Mouse (Mus musculus) forebrain, embryonic 10.5 days (tissue): ENCODE measurements at regions not wholly inside any gene's neighbourhood (a gene's known extent, or its start where the extent isn't known, plus 50 kb on each side); places are given as distances from the start of the nearest gene placed in this dataset.
A peak's percentile ranks its signal among the peaks of the same experiment; 100 is the strongest.

Source experiments
- DNase-seq: peaks from one replicate; pipeline ENCODE4 v3.0.0-alpha.2; 2017; ENCODE audit warnings: low spot score; ENCODE audit errors: extremely low spot score
- H3K27ac ChIP-seq: fragments of 300-500 bp; sonication (generic); 2 replicates; pipeline ENCODE4 v1.5.1; 2016; ENCODE audit warnings: mild to moderate bottlenecking
- H3K27me3 ChIP-seq: fragments of 300-500 bp; sonication (generic); 2 replicates; pipeline ENCODE4 v1.6.1; 2016; ENCODE audit warnings: mild to moderate bottlenecking; ENCODE audit not compliant: poor library complexity, severe bottlenecking
- H3K36me3 ChIP-seq: fragments of 300-500 bp; sonication (generic); replicated peaks from 2 replicates; pipeline ENCODE4 v1.6.1; 2016; ENCODE audit warnings: mild to moderate bottlenecking, moderate library complexity
- H3K4me1 ChIP-seq: fragments of 300-500 bp; sonication (generic); 2 replicates; pipeline ENCODE4 v1.6.1; 2016
- H3K4me3 ChIP-seq: fragments of 300-500 bp; sonication (generic); 2 replicates; pipeline ENCODE4 v1.5.1; 2016; ENCODE audit warnings: mild to moderate bottlenecking, moderate library complexity
- H3K9me3 ChIP-seq: fragments of 300-500 bp; sonication (generic); 2 replicates; pipeline ENCODE4 v1.6.1; 2016; ENCODE audit warnings: mild to moderate bottlenecking, moderate library complexity
- WGBS: fragments of 180-500 bp; shearing (Covaris S2); methylation state at CpG from one replicate; pipeline ENCODE4 v1.1.7; 2016; 5-methylcytosine and 5-hydroxymethylcytosine counted together

DNA sequence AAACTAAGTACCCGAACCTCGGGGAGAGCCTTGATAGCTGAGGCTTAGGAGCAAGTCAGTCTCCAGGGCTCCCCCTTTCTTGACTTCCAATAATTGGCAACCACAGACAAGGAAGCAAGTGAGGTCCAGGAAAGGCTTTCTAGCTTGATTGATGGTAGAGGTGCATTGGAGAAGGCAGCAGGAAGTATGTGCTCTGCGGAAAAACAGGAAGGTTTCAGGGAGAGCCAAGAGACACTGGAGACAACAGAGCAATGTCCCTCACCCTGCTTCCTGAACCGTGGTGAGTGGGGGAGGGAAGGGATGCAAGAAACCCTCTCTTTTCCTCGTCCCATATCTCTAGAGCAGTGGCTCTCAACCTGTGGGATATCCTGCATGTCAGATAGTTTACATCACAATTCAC, 115.9 kb upstream of the Smyd2 start:
- 44% methylated on average over 5 of the region's 5 CpGs for WGBS
- Histone ChIP-seq H3K27me3 (peaks cover 9% of the 10 kb centered on the region; the same call in 1 of the 2 replicates), H3K9me3 (no peaks in the 10 kb centered on the region), H3K27ac (no peak overlapping the region), H3K4me1 (peaks cover 34% of the 10 kb centered on the region), H3K4me3 (no peak overlapping the region), H3K36me3 (no peaks in the 10 kb centered on the region)
- no peak for DNase-seq

DNA sequence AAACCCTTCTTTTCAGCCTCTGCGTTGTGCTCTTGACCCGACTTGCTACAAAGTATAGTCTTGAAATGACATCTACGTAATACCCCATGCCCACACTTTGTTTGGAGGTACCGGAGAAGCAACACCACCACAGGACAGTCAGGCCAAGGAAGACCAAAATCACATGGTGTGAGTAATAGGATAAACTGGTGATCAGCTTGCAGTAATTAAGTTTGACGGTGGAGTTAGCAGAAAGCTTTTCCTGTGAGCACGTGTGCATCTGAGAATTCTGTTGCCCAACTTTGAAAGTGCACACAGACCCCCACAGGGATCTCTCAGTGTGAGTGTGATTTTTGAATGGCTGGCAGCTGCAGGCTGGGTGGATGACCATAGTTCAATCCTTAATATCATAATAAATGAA, 114.6 kb upstream of the Smyd2 start:
- Histone ChIP-seq H3K27ac (no peak overlapping the region), H3K4me3 (no peak overlapping the region), H3K36me3 (no peaks in the 10 kb centered on the region), H3K4me1 (peaks cover 34% of the 10 kb centered on the region), H3K9me3 (no peaks in the 10 kb centered on the region), H3K27me3 (0 out of 2 replicates have a peak, but pooled peaks cover 5% of the 10 kb centered on the region)
- 49% methylated on average over 6 of the region's 6 CpGs for WGBS
- no peak for DNase-seq

- Histone ChIP-seq H3K27ac (no peak overlapping the region), H3K36me3 (no peaks in the 10 kb centered on the region), H3K4me3 (no peak overlapping the region), H3K9me3 (no peaks in the 10 kb centered on the region), H3K4me1 (peaks cover 34% of the 10 kb centered on the region), H3K27me3 (0 out of 2 replicates have a peak, but pooled peaks cover 5% of the 10 kb centered on the region)
- DNase-seq: no peak
- 94% methylated on average over 11 of the region's 11 CpGs for WGBS
Measured at GRCm38 (mm10) chr1:190035935-190036334, 113.8 kb upstream of the Smyd2 start.

GRCm38 (mm10) chr1:190034091-190034490, 111.9 kb upstream of the Smyd2 start:
- Histone ChIP-seq H3K4me3 (no peak overlapping the region), H3K27ac (no peak overlapping the region), H3K4me1 (peaks cover 34% of the 10 kb centered on the region), H3K9me3 (no peaks in the 10 kb centered on the region), H3K36me3 (no peaks in the 10 kb centered on the region), H3K27me3 (0 out of 2 replicates have a peak, but pooled peaks cover 5% of the 10 kb centered on the region)
- whole genome bisulfite sequencing: 51% methylated on average over 5 of the region's 5 CpGs
- DNase-seq: no peak

DNA sequence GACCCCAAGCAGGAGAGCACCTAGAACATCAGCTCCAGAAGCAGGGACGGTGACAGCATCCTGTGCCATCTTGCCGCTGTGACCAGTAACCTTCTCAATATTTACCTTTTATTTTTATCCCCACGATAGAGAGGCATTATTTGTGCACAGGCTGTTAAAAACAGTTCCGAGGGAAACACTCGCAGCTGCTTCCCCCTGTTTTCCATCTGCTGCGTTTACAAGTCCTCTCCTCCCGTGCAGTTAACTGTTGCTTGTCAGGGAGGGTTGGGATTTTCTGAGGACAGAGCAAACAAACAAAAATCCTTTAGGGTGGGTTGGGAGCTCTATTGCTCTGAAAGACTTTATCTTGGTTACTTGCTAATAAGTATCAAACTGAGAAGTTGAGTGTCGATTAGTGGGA, 105.4 kb upstream of the Smyd2 start:
- H3K9me3 ChIP-seq: no peaks in the 10 kb centered on the region
- H3K4me1 ChIP-seq: no peaks in the 10 kb centered on the region
- H3K36me3 ChIP-seq: no peaks in the 10 kb centered on the region
- H3K4me3 ChIP-seq: no peak overlapping the region
- H3K27ac ChIP-seq: no peak overlapping the region
- WGBS: 61% methylated on average over 8 of the region's 8 CpGs
- no peaks in the 10 kb centered on the region for H3K27me3 ChIP-seq
- no peak for DNase-seq

GRCm38 (mm10) chr1:190009466-190009865, 87.3 kb upstream of the Smyd2 start:
- peaks cover 13% of the 10 kb centered on the region for H3K4me1 ChIP-seq
- no peak overlapping the region for H3K4me3 ChIP-seq
- no peaks in the 10 kb centered on the region for H3K9me3 ChIP-seq
- peaks cover 24% of the 10 kb centered on the region for H3K27me3 ChIP-seq
- H3K27ac ChIP-seq: no peak overlapping the region
- H3K36me3 ChIP-seq: no peaks in the 10 kb centered on the region
- no peak for DNase-seq
- 88% methylated on average over 6 of the region's 6 CpGs for WGBS

GRCm38 (mm10) chr1:190007271-190007670, 85.1 kb upstream of the Smyd2 start:
- H3K4me1 ChIP-seq: peaks cover 13% of the 10 kb centered on the region
- no peak overlapping the region for H3K4me3 ChIP-seq
- DNase-seq: no peak
- WGBS: 55% methylated on average over 7 of the region's 7 CpGs
- H3K27me3 ChIP-seq: peaks cover 24% of the 10 kb centered on the region
- H3K36me3 ChIP-seq: no peaks in the 10 kb centered on the region
- H3K27ac ChIP-seq: no peak overlapping the region
- H3K9me3 ChIP-seq: no peaks in the 10 kb centered on the region

DNA sequence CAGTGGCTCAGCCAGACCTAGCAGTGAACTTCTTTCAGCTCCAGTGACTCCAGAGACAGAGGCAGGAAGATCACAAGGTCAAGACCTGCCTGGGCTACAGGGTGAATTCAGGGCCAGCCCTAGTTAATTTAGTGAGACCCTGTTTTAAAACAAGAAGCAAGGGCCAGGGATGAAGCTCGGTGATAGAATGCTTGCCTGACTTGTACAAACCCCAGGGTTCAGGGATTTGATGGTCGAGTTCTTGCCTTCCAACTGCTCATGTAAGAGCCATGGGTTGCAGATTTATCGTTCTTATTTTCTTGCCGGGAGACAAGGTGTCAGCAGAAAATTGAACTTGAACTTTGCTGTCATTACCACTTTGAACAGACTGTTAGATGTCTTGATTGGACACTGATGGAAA, 78.9 kb upstream of the Smyd2 start:
- Histone ChIP-seq H3K4me3 (no peak overlapping the region), H3K27me3 (0 out of 2 replicates have a peak, but pooled peaks cover 5% of the 10 kb centered on the region), H3K4me1 (no peaks in the 10 kb centered on the region), H3K36me3 (no peaks in the 10 kb centered on the region), H3K27ac (no peak overlapping the region), H3K9me3 (no peaks in the 10 kb centered on the region)
- WGBS: 87% methylated on average over 4 of the region's 4 CpGs
- DNase-seq: no peak

DNA sequence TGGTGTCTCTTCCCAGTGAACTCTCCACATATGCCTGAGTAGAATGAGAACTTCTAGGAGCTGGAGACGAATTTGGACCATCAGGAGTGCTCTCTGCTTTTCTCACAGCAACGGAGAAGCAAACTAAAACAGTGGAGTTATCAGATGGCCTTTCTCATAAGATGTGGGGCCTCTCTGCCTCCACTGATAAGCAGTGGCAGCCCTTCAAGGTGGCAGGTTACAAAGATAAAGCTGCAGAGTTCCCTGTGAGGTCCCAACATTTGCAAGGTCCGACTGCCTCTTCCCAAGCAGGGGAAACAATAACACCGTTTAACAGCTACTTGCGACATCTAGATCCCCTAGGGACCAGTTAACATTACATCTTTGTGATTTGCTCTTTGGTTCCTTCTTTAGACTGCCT, 71.5 kb upstream of the Smyd2 start:
- 75% methylated on average over 5 of the region's 5 CpGs for WGBS
- DNase-seq: no peak
- Histone ChIP-seq H3K9me3 (no peaks in the 10 kb centered on the region), H3K4me1 (peaks cover 24% of the 10 kb centered on the region), H3K27me3 (peaks cover 20% of the 10 kb centered on the region), H3K36me3 (no peaks in the 10 kb centered on the region), H3K27ac (no peak overlapping the region), H3K4me3 (no peak overlapping the region)

GRCm38 (mm10) chr1:189993221-189993620, 71.1 kb upstream of the Smyd2 start:
- WGBS: 92% methylated on average over 3 of the region's 3 CpGs
- no peak for DNase-seq

DNA sequence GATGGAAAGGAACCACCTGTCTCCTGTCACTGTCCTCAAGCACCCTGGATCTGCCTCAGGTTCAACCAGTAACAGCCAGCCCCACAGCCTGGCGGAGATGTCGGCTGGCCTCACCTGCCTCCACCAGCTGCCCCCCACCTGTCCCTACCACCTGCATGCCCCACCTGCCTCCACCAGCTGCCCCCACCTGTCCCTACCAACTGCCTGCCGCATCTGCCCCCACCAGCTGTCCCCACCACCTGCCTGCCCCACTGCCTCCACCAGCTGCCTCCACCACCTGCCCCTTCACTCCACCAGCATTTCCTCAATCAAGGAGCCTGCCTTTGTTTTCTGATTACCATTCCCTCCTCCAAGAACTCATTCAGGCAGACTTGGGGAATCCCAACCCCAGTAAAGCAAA, 68.9 kb upstream of the Smyd2 start:
- Histone ChIP-seq H3K27ac (peak overlapping the region; percentile 36; the same call in 1 of the 2 replicates), H3K27me3 (peaks cover 29% of the 10 kb centered on the region)
- 74% methylated on average over 3 of the region's 3 CpGs for WGBS

More at GRCm38 (mm10) chr1:189993221-189993620, 71.1 kb upstream of the Smyd2 start:
- H3K4me3 ChIP-seq: no peak overlapping the region
- no peaks in the 10 kb centered on the region for H3K36me3 ChIP-seq
- no peak overlapping the region for H3K27ac ChIP-seq
- peaks cover 24% of the 10 kb centered on the region for H3K4me1 ChIP-seq
- H3K9me3 ChIP-seq: no peaks in the 10 kb centered on the region
- peaks cover 25% of the 10 kb centered on the region for H3K27me3 ChIP-seq

DNA sequence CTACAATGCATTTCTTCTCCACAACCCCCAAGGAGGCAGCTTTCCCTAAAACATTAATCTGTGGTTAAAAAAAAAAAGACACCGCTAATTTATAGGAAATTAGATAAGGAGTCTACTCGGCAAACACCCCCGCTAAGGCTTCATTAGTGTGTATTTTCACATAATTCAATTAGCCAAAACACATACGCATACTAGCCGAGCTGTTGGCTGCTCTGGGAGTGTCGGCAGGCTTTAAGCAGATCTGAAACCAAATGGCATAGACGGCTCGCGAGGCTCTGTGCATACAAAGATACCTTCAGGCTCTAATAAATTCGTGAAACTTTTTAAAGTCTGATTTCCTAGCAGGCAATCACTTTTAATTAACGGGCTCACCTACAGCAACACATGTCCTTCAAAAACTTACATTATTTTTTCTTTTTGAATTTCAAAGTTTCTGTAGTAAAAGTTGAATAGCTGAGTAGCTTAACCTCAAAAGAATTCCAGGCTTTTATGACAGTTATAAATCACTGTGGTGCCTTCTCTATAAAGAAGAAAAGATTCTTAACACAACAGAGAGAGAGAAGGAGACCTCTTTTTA, 68.0 kb upstream of the Smyd2 start:
- peaks cover 24% of the 10 kb centered on the region for H3K4me1 ChIP-seq
- H3K27me3 ChIP-seq: peaks cover 29% of the 10 kb centered on the region
- DNase-seq: no peak
- whole genome bisulfite sequencing: 57% methylated on average over 11 of the region's 11 CpGs
- H3K36me3 ChIP-seq: no peaks in the 10 kb centered on the region
- H3K27ac ChIP-seq: no peak overlapping the region
- H3K4me3 ChIP-seq: no peak overlapping the region
- H3K9me3 ChIP-seq: no peaks in the 10 kb centered on the region

More for the DNA sequence above, 68.9 kb upstream of the Smyd2 start:
- no peaks in the 10 kb centered on the region for H3K9me3 ChIP-seq
- peaks cover 24% of the 10 kb centered on the region for H3K4me1 ChIP-seq
- DNase-seq: no peak
- no peaks in the 10 kb centered on the region for H3K36me3 ChIP-seq
- H3K4me3 ChIP-seq: no peak overlapping the region

DNA sequence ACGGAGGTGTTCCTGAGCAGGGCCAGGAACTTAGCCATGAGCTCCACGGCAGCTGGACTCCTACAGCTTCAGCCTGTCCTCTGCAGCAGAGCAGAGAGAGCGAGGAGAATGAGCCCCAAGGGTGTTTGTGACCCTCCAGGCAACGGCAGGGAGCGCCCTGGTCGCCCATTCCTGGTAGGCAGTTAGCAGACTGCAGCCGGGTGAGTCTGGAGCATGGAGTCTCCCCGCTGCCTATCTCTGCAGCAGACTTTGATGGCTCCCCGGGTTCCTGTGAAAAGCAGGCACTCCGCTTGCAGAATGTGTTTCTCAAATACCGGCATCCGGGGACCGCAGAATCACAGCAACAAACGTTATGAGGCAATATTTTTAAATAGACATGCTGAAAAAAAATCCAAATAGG, 67.2 kb upstream of the Smyd2 start:
- DNase-seq: no peak
- no peaks in the 10 kb centered on the region for H3K36me3 ChIP-seq
- WGBS: 65% methylated on average over 14 of the region's 14 CpGs
- H3K4me1 ChIP-seq: peaks cover 24% of the 10 kb centered on the region
- H3K9me3 ChIP-seq: no peaks in the 10 kb centered on the region
- H3K27ac ChIP-seq: no peak overlapping the region
- H3K4me3 ChIP-seq: no peak overlapping the region
- H3K27me3 ChIP-seq: peaks cover 29% of the 10 kb centered on the region

- WGBS: 95% methylated on average over 3 of the region's 3 CpGs
Measured at GRCm38 (mm10) chr1:189988864-189989263, 66.7 kb upstream of the Smyd2 start.

More at GRCm38 (mm10) chr1:189988864-189989263, 66.7 kb upstream of the Smyd2 start:
- H3K4me3 ChIP-seq: no peak overlapping the region
- H3K27me3 ChIP-seq: peaks cover 29% of the 10 kb centered on the region
- no peak overlapping the region for H3K27ac ChIP-seq
- no peaks in the 10 kb centered on the region for H3K36me3 ChIP-seq
- peaks cover 24% of the 10 kb centered on the region for H3K4me1 ChIP-seq
- no peaks in the 10 kb centered on the region for H3K9me3 ChIP-seq
- no peak for DNase-seq
